Mouse (Mus musculus): ENCODE measurements around the gene Nes.

Gene Nes

DNA sequence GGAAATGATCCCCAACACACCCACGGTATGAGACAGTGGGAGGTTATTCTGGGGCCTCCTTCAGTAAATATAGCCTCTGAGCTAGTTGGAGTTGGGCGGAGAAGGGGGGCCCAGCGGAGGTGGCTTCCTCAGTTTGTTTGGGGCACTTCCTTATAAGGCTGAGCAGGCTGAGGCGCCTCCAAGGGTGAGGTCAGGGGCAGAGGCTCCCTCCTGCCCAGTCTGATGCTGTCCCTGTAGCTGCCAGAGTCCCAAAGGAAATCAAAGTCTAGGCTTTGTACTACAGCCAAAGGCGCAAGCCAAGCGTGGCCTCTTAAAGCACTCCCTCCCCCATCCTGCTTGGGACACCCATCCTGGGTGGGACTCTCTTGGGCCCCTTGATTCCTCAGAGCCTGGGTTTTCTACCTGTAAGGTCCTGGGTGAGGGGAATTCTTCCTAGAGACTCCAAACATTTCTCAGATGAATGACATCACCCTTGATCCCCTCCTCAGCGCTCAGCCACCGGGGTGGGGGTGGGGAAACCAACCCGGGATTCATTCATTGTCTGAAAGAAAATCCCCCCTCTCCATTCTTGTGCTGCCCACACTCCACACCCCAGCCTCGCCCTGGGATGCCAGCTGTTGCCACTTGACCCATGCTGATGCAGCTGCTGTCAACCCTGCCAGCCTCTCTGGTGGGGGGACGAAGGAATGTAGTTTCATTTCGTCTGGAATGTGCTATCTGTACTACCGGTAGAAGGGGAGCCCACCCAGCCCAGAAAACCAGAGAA, 12.1 kb downstream of the Nes start:
- no peak for DNase-seq (ENCODE audit: low read depth)

DNA sequence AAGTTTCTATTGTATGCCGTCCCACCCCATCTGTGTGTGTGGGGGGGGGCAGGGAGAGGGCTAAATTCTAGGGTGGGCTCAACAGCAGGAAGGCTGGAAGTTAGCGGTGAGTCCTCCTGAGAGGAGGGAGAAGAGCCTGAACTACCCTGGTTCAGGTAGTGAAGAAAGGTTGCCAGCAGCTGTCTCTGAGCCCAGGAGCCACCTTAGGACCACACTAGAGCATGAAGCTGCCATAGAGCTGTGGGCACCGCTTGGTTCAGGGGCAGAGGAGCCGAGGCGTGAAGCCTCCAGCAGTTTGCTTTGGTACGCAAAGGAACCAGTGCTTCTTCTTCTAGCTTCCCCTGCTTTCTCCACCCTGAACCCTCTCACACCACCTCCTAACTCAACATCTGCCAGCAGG, 12.7 kb downstream of the Nes start:
- DNase-seq (ENCODE audit: low read depth), result no peak

DNA sequence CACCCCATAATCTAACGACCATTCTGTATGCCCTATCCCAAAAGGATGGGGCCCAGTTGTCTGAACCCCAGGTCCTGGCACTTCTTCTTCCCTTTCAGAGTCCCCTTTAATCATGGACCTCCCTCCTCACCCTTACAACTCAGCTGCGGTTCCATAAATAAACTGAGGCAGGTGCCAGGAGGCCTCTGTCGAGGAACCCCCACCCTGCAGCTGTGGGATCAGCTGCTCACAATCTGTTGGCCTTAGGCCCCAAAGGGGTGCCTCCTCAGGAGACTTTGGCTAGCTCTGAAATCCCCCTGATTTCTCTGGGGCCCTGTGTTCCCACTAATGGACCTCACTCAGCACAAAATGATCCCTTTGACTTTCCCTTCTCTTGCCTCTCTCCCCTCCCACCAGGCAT, 13.2 kb downstream of the Nes start:
- DNase-seq (ENCODE audit: low read depth), result no peak

DNA sequence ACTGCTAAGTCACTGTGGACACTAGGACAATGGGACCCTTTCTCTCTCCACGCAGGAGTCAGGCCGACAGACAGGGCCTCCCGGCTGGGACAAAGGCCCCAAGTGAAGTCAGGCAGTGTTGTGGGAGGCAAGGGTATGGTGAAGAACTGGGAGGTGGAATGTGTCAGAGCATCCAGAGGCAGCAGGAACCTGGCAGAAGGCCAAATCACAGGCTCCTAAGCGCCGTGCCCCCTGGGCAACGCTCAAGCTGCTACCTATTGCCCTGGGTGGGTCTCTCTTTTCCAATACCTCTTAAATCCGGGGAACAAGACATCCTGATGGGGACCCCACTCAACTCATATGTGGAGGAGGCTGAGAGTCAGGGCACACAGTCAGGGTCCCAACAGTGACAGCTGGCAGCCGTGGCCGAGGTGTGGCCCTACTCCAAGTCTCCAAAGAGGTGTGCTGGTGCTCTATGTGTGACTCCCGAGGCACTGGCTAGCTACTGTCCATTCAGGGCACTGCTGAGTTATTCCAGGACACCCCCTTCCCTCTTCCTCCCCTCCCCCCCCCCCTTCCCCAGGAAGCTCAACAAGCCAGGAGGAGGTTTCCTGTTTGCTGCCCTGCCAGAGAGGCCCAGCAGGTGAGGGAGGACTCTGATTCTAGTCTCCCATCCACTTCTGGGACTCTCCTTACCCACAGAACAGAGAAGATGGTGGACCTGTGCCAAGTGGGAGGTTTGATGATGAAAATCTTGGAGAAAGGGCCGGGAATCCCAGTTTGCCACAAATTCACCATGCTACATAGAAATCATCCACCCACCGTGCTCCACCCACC, 14.8 kb downstream of the Nes start:
- DNase-seq (ENCODE audit: low read depth), result no peak

GRCm38 (mm10) chr3:87986868-87987267, 16.0 kb downstream of the Nes start:
- peak; percentile 98 for DNase-seq (ENCODE audit: low read depth)

GRCm38 (mm10) chr3:87987633-87988032, 16.8 kb downstream of the Nes start:
- DNase-seq (ENCODE audit: low read depth), result peak; percentile 66

GRCm38 (mm10) chr3:87988068-87988467, 17.2 kb downstream of the Nes start:
- DNase-seq (ENCODE audit: low read depth), result no peak

GRCm38 (mm10) chr3:87989935-87990334, 19.1 kb downstream of the Nes start:
- no peak for DNase-seq (ENCODE audit: low read depth)

GRCm38 (mm10) chr3:87993436-87993835, 22.6 kb downstream of the Nes start:
- DNase-seq (ENCODE audit: low read depth), result peak; percentile 71

GRCm38 (mm10) chr3:87995331-87995730, 24.5 kb downstream of the Nes start:
- DNase-seq (ENCODE audit: low read depth), result no peak

DNA sequence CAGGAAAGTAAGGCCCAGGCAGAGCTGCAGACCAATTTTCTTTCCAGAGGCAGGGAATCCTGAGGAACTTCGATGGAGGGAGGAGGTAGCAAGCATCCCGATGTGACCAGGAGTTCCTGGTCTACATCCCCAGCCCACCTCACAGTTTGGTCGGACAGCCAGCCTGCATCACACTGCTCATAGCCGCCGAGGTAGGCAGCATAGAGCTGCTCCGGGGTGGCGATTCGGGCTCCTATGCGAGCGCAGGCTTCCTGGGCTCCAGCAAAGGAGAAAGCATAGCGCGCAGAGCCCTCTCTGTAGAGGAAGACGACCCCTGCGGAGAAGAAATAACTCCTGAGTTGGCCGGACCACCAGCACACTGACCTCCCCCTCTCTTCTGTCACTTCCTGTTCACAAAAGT, 25.5 kb downstream of the Nes start:
- DNase-seq (ENCODE audit: low read depth), result no peak

DNA sequence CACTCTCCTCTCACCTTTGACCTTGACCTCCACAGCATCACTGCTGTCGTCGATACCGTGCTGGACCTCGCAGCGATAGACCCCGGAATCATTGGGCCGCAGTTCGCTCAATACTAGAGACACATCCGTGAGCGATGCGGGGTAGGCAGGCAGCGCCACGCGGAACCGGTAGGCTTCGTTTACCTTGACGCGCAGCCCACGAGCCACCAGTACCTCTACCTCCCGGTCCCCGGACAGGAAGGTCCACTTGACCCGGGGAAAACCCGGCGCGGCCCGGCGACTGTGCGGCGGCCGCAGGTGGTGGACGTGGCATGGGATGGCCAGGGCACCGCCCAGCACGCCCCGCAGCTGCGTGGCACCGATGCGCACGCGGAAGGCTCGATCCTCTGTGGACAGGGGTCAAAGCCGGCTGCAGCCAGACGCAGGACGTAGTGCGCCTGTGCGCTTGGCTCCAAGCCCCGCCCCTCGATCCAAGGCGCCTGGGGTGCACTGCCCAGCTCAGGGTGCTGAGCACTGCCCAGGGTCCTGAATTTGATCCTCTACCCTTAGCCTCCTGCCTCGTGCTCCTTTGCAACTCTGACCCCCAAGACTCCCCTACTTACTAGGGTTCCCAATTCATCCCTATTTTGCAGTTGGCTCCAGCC, 26.2 kb downstream of the Nes start:
- DNase-seq (ENCODE audit: low read depth), result no peak

GRCm38 (mm10) chr3:87998747-87999146, 27.9 kb downstream of the Nes start:
- DNase-seq (ENCODE audit: low read depth), result no peak

- DNase-seq (ENCODE audit: low read depth), result no peak
Observed at GRCm38 (mm10) chr3:87999243-87999895, 28.5 kb downstream of the Nes start.

GRCm38 (mm10) chr3:88000181-88000580, 29.3 kb downstream of the Nes start, which contains the start of gene Bcan:
Gene Bcan (minus strand): TSS chr3:88000230.
- no peak for DNase-seq (ENCODE audit: low read depth)

DNA sequence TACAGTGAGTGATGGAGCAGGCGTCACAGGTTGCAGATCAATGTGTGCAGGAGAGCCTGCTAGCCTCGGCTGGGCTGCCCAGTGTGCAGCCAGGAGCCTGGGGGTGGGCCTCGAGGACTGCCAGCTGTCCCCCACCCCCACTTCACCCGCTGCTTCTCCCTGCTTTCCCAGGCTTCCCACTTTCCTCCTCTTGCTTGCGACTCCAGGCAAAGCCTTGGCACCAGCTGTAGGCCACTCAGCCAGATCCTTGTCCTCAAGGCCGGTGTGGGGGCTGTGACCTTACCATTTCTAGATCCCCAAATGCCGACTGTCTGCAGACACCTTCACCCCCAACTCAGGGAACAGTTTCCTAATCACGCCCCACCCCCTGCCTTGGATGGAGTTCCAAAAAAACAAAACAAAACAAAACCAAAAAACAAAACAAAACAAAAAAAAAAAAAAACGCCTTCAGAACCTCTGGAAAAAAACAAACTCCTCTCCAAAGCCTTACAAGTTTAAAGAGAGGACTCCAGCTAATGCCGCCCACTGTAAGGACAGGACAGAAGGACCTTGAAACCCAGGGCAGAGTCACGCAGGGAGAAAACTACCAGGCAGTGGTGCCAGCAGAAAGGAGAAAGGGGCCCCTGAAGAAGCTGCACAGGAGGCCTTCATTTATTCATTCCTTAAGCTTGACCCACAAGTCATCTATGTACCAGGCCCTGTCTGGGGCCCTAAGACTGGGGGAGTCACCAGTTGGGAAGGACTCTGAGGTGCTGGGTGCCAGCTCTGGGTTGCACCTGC, 30.1 kb downstream of the Nes start:
- DNase-seq (ENCODE audit: low read depth), result no peak

DNA sequence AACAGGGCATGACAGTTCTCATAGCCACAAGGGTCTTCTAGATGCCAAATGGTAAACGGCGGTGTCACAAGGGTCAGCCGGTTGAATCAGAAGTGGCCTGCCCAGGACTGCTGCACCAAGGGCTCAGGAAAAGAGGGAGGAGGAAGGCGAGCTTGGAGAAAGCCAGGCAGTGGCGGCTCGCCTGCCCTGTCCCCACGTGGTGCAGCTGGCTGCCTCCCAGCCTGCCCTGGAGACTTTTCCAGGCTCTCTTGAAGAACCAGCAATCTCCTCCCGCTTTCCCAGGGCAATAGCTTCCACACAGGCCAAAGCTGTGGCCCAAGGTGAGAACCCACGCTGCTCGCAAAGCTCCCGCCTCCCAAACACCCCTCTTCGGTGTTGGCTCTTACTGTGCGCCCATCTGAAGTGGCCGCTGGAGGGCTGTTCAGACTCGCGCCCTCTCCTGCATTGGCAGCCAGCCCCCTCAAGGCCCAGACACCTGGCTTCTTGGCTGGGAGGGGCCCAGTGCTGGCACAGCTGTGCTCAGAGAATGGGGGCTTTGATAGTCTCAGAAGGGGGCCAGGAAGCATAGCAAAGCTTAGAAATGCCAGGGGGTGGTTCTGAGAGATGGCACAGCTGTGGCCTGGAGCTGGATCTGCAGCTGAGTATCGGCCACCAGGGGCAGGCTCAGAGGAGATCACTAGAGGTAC, 31.6 kb downstream of the Nes start:
- no peak for DNase-seq (ENCODE audit: low read depth)

GRCm38 (mm10) chr3:88005822-88006786, 35.2 kb downstream of the Nes start:
- no peak for DNase-seq (ENCODE audit: low read depth)

GRCm38 (mm10) chr3:88010634-88011265, 39.9 kb downstream of the Nes start:
- peak; percentile 54 for DNase-seq (ENCODE audit: low read depth)
